Mouse (Mus musculus) megakaryocyte, embryonic 14.5 days (primary cell): Measurements from ENCODE around the gene Gm21117. TPM values are rescaled to one million over a fixed set of nuclear protein-coding genes. Genes with fewer than 3 reads are reported as not detected.
"Not testable (repeated sequence)": the region's sequence is repeated elsewhere in the genome, so short reads cannot be mapped to it uniquely, and the experiment has no call there.

Experiments
- H3K27me3 ChIP-seq: replicated peaks from 2 replicates; pipeline ENCODE3; 2012; ENCODE audit warnings: inconsistent platforms
- H3K36me3 ChIP-seq: replicated peaks from 2 replicates; pipeline ENCODE3; 2012; ENCODE audit warnings: low read length, inconsistent platforms, mixed read lengths
- H3K4me1 ChIP-seq: 2 replicates; pipeline ENCODE4 v1.6.1; 2012; ENCODE audit warnings: inconsistent platforms
- H3K4me3 ChIP-seq: replicated peaks from 2 replicates; pipeline ENCODE3; 2012; ENCODE audit warnings: moderate library complexity, mild to moderate bottlenecking, inconsistent platforms
- H3K9me3 ChIP-seq: 2 replicates; pipeline ENCODE4 v1.6.1; 2012; ENCODE audit warnings: inconsistent platforms
- polyA plus RNA-seq: library from polyadenylated mRNA; stranded (reverse); fragments of >175 nt; gene quantifications from 2 replicates; pipeline ENCODE4 v1.2.3, GENCODE M21; 2012; ENCODE audit warnings: low replicate concordance; ENCODE audit not compliant: insufficient read depth

Gene Gm21117
- not detected in 2 replicates for polyA plus RNA-seq

- H3K4me1 ChIP-seq, H3K36me3 ChIP-seq, H3K4me3 ChIP-seq, H3K9me3 ChIP-seq, H3K27me3 ChIP-seq: not testable (repeated sequence)
These were observed at the start of gene Gm21117 for GRCm38 (mm10) chrY:51124920-51125319. TSS of gene Gm21117 (plus strand) at chrY:51125220.
